Mouse (Mus musculus): Measurements from ENCODE around the gene Ptpn11. TPM values are rescaled to one million over a fixed set of nuclear protein-coding genes. Genes with fewer than 3 reads are reported as not detected.
A peak's percentile ranks its signal among the peaks of the same experiment; 100 is the strongest.
"Not testable (repeated sequence)": the region's sequence is repeated elsewhere in the genome, so short reads cannot be mapped to it uniquely, and the experiment has no call there.

Ptpn11 gene
- polyA plus RNA-seq (2012; rRNA removed) = 20.0 and 25.5 TPM in 2 replicates

DNA sequence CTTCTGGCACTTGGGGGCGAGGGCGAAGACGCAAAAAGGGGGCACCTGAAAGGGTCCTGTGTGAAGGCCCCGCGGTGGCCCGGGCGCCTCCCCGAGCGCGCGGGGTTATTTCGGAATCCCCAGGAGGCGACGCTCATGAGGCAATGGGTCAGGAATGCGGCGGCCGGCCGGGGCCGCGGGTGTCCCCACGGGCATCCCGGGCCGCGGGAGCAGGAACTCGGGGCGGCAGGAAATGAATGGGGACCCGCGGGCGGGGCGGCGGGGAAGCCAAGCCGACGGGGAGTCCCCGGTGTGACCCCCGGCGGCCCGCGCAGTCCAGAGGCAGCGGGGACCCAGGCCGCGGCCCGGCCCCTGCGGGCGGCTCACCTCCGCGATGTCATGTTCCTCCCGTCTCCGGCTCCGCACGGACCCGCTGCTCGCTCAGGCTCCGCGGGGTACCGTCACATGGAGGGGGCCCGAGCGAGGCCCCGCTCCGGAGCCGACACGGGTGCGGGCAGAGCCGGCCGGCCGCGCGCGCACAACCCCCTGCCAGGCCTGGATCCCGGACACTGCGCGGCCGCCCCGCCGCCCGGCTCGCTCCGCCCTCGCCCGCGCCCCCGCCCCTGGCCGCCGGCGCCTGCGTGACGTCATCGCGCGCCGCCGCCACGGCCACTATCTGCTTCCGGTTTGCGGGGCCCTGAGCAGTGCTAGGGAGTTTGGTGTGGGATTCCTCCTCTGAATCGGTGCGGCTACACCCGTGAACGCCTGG is at the start of gene Ptpn11:
Gene Ptpn11 (minus strand): TSS at position 562 of the 748 bp plus-strand sequence.
- WGBS = 1% methylated on average over 96 of the region's 98 CpGs
- DNase-seq (ENCODE audit: low read depth, low spot score) = peak; percentile 46

DNA sequence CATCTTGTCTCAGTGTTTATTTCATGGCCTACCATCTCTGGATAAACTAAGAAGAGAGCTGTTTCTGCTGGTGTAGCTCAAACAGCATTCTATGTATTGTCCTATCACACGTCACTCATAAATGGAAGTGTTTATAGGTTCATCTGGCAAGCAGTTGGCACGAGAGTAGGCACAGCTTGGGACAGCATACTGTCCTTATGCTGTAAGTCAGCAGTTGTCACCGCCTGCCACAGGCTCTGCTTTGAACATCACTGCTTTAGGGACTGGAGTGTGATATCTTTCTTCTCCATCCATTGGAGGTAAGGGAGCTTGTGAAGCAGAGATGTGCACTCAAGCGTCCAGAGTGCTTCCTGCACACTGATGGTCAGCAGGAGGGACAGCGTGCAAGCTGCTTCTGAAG is 48.6 kb upstream of the Ptpn11 start:
- 67% methylated on average over 5 of the region's 5 CpGs for WGBS
- DNase-seq (ENCODE audit: low read depth, low spot score) = no peak

DNA sequence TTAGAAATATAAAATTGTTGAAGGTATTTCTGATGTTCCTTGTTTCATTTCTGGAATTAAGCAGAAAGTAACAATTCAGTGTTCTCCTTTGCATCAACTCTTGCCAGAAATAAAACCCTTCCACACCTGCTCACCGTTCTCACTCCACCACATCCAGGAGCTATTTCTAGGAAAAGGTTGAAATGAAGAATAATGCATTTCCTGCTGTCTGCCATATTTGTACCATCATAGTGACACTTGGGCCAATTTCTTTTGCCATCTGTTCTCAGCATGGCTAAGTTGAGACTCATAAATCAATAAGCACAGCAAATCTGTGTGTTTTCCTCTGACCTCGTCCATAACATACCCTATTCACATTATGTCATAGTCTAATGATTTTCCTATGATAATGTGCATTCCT is 47.0 kb upstream of the Ptpn11 start:
- no peak for DNase-seq (ENCODE audit: low read depth, low spot score)
- WGBS = 77% methylated on average over 2 of the region's 2 CpGs

GRCm38 (mm10) chr5:121236171-121236570 is 45.0 kb upstream of the Ptpn11 start:
- 59% methylated on average over 5 of the region's 5 CpGs for WGBS
- no peak for DNase-seq (ENCODE audit: low read depth, low spot score)

DNA sequence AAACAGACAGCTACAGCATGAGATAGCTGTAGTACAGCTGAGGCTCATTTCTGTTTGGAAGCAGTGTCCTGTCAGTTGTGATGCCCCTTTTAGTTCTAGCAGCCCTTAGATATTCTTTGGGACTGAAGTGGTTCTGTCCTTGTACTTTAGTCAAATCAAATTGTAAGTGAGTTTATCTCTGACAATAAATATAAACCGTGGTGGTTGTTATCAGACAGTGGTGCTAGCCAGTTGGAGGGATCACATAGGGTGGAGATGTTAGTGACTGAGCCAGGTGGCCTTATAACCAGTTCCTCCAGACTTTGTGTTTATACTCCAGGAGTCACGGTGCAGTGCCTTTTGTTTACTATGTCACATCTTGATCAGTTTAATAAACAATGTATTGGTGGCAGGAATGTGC is 42.5 kb upstream of the Ptpn11 start:
- DNase-seq (ENCODE audit: low read depth, low spot score) = no peak

GRCm38 (mm10) chr5:121232789-121233188 is 41.6 kb upstream of the Ptpn11 start:
- WGBS = 96% methylated on average over 1 of the region's 1 CpGs
- DNase-seq (ENCODE audit: low read depth, low spot score) = no peak

More for the DNA sequence above, 42.5 kb upstream of the Ptpn11 start:
- WGBS = 22% methylated on average over 2 of the region's 2 CpGs

DNA sequence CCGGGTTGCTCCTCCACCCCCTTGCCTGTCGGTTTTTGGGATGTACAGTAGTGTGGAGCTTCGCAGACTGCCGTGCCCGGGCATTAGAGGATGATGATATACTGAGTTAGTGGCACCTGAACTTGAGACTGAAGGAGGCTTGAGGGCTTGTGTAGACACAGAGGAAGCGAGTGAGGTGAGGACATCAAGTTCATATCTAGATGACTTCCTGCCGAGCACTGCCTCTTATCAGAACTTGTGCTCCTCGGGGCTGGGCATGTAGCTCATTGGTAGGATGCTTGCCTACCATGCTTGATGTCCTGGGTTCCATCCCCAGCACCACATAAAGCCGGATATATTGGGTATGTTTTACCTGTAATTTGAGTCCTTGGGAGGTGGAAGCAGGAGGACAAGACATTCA is 39.6 kb upstream of the Ptpn11 start:
- 79% methylated on average over 9 of the region's 9 CpGs for WGBS
- no peak for DNase-seq (ENCODE audit: low read depth, low spot score)

DNA sequence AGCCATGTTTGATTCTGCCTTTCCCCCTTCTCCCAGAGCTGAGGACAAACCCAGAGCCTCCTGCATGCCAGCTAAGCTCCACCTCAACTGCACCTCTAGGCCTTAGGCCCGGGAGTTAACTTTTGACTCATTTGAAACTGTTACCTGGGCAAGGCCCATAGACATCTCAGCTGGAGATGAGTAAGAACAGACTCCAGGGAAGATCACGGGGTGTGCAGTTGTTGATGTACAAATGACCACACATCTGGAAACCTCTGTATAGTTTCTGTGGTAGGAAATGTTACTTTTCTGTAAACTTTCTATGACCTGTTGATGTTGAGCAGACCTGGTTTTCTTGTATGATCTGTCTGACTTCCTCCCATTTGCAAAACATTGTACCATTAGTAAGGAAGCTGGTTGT is 38.0 kb upstream of the Ptpn11 start:
- 67% methylated on average over 2 of the region's 2 CpGs for WGBS
- no peak for DNase-seq (ENCODE audit: low read depth, low spot score)

- DNase-seq (ENCODE audit: low read depth, low spot score) = not testable (repeated sequence)
- WGBS = 67% methylated on average over 1 of the region's 1 CpGs
These were observed 36.1 kb upstream of the Ptpn11 start for GRCm38 (mm10) chr5:121227330-121227729.

GRCm38 (mm10) chr5:121226845-121227244 is 35.6 kb upstream of the Ptpn11 start:
- WGBS = 36% methylated on average over 4 of the region's 4 CpGs
- DNase-seq (ENCODE audit: low read depth, low spot score) = no peak

DNA sequence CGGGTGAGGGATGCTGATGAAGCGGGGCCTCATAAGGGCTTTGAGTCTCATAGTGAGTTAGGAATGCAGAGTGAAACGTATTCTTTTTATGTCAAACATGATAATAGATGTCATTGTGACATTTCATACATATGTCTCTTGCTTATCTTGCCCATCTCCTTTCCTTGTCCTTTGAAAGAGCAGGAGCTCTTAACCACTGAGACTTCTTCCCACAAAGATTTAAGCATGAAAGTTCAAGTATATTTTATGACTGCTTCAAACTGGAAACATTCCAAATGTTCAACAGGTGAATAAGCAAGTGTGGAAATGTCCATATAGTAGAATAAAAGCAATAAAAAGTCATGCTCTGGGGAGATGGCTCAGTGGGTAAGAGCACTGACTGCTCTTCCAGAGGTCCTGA is 35.2 kb upstream of the Ptpn11 start:
- no peak for DNase-seq (ENCODE audit: low read depth, low spot score)
- WGBS = 24% methylated on average over 3 of the region's 3 CpGs

GRCm38 (mm10) chr5:121225854-121226253 is 34.7 kb upstream of the Ptpn11 start:
- 40% methylated on average over 2 of the region's 2 CpGs for WGBS
- no peak for DNase-seq (ENCODE audit: low read depth, low spot score)

DNA sequence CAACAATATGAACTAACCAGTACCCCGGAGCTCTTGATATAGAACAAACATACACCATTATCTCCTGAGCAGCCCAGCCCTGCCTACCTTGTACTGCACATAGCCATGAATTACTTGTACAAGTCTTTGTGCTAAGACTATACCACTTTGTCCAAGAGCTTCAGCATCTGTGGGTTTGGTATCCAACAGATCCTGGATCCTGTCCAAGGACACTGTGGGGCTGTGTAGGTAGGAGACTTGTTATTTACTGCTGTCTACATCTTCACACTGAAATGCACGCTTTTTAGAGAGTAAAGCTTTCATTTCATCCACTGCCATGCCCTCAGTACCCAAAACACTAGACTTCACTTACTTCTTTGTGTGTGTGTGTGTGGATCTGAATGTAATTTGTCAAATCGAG is 33.7 kb upstream of the Ptpn11 start:
- WGBS = 57% methylated on average over 3 of the region's 3 CpGs

GRCm38 (mm10) chr5:121224020-121224419 is 32.8 kb upstream of the Ptpn11 start:
- WGBS = 89% methylated on average over 4 of the region's 4 CpGs

More for the DNA sequence above, 33.7 kb upstream of the Ptpn11 start:
- no peak for DNase-seq (ENCODE audit: low read depth, low spot score)

GRCm38 (mm10) chr5:121221328-121221850 is 30.2 kb upstream of the Ptpn11 start:
- DNase-seq (ENCODE audit: low read depth, low spot score) = no peak
- WGBS = 9% methylated on average over 22 of the region's 23 CpGs

More at GRCm38 (mm10) chr5:121224020-121224419, 32.8 kb upstream of the Ptpn11 start:
- not testable (repeated sequence) for DNase-seq (ENCODE audit: low read depth, low spot score)

DNA sequence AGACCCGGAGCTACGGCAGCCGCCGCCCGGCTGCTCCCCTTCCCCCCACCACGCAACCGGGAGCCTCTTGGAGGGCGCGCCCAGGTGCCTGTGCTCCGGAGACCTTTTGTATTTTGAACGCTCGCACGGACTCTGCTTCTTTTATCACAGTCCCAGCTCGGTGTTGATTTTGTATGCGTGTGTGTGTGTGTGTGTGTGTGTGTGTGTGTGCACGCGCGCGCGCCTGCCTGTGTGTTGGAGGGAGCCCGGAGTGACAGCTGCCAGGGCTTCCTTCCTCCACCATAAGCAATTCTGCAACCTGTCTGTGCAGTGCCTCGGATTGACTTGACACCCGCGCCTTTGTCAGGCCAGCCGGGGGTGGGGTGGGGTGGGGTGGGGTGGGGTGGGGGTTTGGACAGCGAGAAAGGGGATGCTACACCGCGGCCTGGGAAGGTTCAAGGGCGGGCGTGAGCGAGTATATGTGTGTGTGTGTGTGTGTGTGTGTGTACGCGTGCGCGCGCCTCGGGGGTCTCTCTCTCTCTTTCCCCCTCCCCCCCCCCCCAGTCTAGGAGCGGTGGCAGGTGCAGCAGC is 29.6 kb upstream of the Ptpn11 start:
- no peak for DNase-seq (ENCODE audit: low read depth, low spot score)
- 1% methylated on average over 27 of the region's 38 CpGs for WGBS

- WGBS = under 1% methylated on average over 85 of the region's 90 CpGs
- peak; percentile 73 for DNase-seq (ENCODE audit: low read depth, low spot score)
These were observed 29.0 kb upstream of the Ptpn11 start, which contains the start of gene Hectd4 for GRCm38 (mm10) chr5:121219980-121220731. TSS of gene Hectd4 (plus strand) at chr5:121220219.

DNA sequence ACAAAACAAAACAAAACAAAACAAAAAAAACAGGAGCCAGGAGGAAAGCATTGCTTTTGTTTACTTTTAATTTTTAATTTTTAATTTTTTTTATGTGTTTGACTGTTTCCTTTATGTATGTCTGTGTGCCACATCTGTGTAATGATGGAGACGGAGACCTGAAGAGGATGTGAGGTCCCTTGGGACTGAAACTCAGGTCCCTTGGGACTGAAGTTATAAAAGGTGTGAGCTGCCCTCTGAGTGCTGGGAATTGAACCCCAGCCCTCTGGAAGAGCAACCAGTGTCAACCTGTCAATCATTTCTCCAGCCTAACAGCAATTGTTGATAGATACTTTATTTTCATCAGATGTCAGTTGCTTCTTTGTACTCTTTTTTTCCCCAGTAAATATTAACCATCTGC is 28.0 kb upstream of the Ptpn11 start:
- WGBS = 81% methylated on average over 1 of the region's 1 CpGs
- DNase-seq (ENCODE audit: low read depth, low spot score) = no peak

DNA sequence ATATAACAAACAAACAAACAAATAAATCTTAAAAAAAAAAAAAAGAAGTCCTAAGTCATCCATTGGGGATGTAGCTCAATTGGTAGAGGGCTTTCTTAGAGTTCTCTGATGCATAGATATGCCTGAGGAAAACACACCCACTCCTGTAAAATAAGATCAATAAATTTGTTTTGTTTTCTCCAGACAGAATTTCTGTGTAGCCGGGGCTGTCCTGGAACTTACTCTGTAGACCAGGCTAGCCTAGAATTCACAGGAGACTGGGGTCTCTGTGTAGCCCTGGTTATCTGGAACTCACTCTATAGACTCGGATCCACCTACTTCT is 26.1 kb upstream of the Ptpn11 start:
- no peak for DNase-seq (ENCODE audit: low read depth, low spot score)
- WGBS = 88% methylated on average over 2 of the region's 2 CpGs

GRCm38 (mm10) chr5:121216584-121217312 is 25.6 kb upstream of the Ptpn11 start:
- DNase-seq (ENCODE audit: low read depth, low spot score) = not testable (repeated sequence)
- 87% methylated on average over 9 of the region's 9 CpGs for WGBS

Data from large intestine, adult 2 months (tissue).